In genomic region chr17:27534718-27535117, GRCm38 (mm10) we compare ENCODE assay signal across 7 mouse cellular contexts. TPM values are rescaled to one million over a fixed set of nuclear protein-coding genes. Genes with fewer than 3 reads are reported as not detected.
DNase-seq lines count a peak whose midpoint lies in the region; ATAC-seq lines count a peak whose summit lies in the region.

No protein-coding gene starts in this region.

- peak; percentile 72 for DNase-seq in adrenal gland, adult 8-10 months
- peak; percentile 80 for DNase-seq in embryo, embryonic 11.5 days (ENCODE audit: low read depth, low spot score)
- DNase-seq in kidney, adult 18-20 months, result peak; percentile 91
- DNase-seq in spleen, adult 18-20 months, result peak; percentile 73 to 89

- 0 out of 2 replicates have a peak, but pooled peaks cover 4% of the 10 kb centered on the region for H3K4me1 ChIP-seq in limb, embryonic 12.5 days (replicated peaks)
- H3K4me1 ChIP-seq in midbrain, embryonic 15.5 days, result peaks cover 3% of the 10 kb centered on the region; the same call in 1 of the 2 replicates

- no peaks in the 10 kb centered on the region for H3K9me3 ChIP-seq in limb, embryonic 12.5 days
- no peaks in the 10 kb centered on the region for H3K9me3 ChIP-seq in midbrain, embryonic 15.5 days

- no peak overlapping the region for H3K4me3 ChIP-seq in limb, embryonic 12.5 days (replicated peaks)
- H3K4me3 ChIP-seq in midbrain, embryonic 15.5 days, result no peak overlapping the region

- WGBS in limb, embryonic 12.5 days, result 4% methylated on average over 10 of the region's 10 CpGs
- 4% methylated on average over 10 of the region's 10 CpGs for WGBS in midbrain, embryonic 15.5 days

- H3K36me3 ChIP-seq in limb, embryonic 12.5 days, result no peaks in the 10 kb centered on the region
- H3K36me3 ChIP-seq in midbrain, embryonic 15.5 days (replicated peaks), result no peaks in the 10 kb centered on the region

- H3K27me3 ChIP-seq in limb, embryonic 12.5 days, result no peaks in the 10 kb centered on the region
- H3K27me3 ChIP-seq in midbrain, embryonic 15.5 days (replicated peaks), result no peaks in the 10 kb centered on the region

- H3K9ac ChIP-seq in limb, embryonic 12.5 days (replicated peaks), result no peak overlapping the region
- H3K9ac ChIP-seq in midbrain, embryonic 15.5 days, result no peak overlapping the region

- H3K27ac ChIP-seq in limb, embryonic 12.5 days, result no peak overlapping the region
- H3K27ac ChIP-seq in midbrain, embryonic 15.5 days, result no peak overlapping the region

- ATAC-seq in granulocyte monocyte progenitor cell, adult 5-6 weeks (replicated peaks; ENCODE audit: poor library complexity, severe bottlenecking), result peak; percentile 97
- ATAC-seq in limb, embryonic 12.5 days (ENCODE audit: insufficient number of reproducible peaks, insufficient read depth, low FRiP score, low TSS enrichment, low read depth), result peak; percentile 44; the same call in 1 of the 2 replicates
- ATAC-seq in midbrain, embryonic 15.5 days (replicated peaks), result peak; percentile 63; the same call in 1 of the 2 replicates

- H3K4me2 ChIP-seq in limb, embryonic 12.5 days, result peak overlapping the region; percentile 13; the same call in 1 of the 2 replicates
- H3K4me2 ChIP-seq in midbrain, embryonic 15.5 days, result 0 out of 2 replicates have a peak overlapping the region, but pooled peaks have one; percentile 17

RNA-seq across cellular contexts. Expression of gene Grm4, which starts 13.5 kb away (rescaled TPM):
- total RNA-seq in adrenal gland, adult 8-10 months (2022), result 1 to 10 TPM; 2.6 to 3.9 (median 3.2) TPM
- not detected in 2 replicates for total RNA-seq in granulocyte monocyte progenitor cell, adult 5-6 weeks (2014; fragmentation: Nextera tagmentation)
- not detected in 2 replicates for total RNA-seq in granulocyte monocyte progenitor cell, adult 5-6 weeks (2017)
- polyA plus RNA-seq in limb, embryonic 12.5 days (2016; fragmentation: Nextera tagmentation; extraction: Ambion mirVana), result 0.58 and 0.59 TPM in 2 replicates
- 10.7 and 10.9 TPM in 2 replicates for polyA plus RNA-seq in midbrain, embryonic 15.5 days (2015; fragmentation: Nextera tagmentation; extraction: Ambion mirVana)

RNA-seq across cellular contexts. Expression of gene Hmga1, which starts 21.6 kb away (rescaled TPM):
- total RNA-seq in adrenal gland, adult 8-10 months (2022), result 10 to 100 TPM; 14.7 to 23.4 (median 20.9) TPM
- 541 and 637 TPM in 2 replicates for total RNA-seq in granulocyte monocyte progenitor cell, adult 5-6 weeks (2014; fragmentation: Nextera tagmentation)
- total RNA-seq in granulocyte monocyte progenitor cell, adult 5-6 weeks (2017), result 232 and 267 TPM in 2 replicates
- polyA plus RNA-seq in limb, embryonic 12.5 days (2016; fragmentation: Nextera tagmentation; extraction: Ambion mirVana), result 324 and 334 TPM in 2 replicates
- 138 and 141 TPM in 2 replicates for polyA plus RNA-seq in midbrain, embryonic 15.5 days (2015; fragmentation: Nextera tagmentation; extraction: Ambion mirVana)

RNA-seq across cellular contexts. Expression of gene AI413582, which starts 30.8 kb away (rescaled TPM):
- 10 to 100 TPM; 22.9 to 29.4 (median 23.4) TPM for total RNA-seq in adrenal gland, adult 8-10 months (2022)
- total RNA-seq in granulocyte monocyte progenitor cell, adult 5-6 weeks (2014; fragmentation: Nextera tagmentation), result 59.2 and 65.2 TPM in 2 replicates
- 34.8 and 42.3 TPM in 2 replicates for total RNA-seq in granulocyte monocyte progenitor cell, adult 5-6 weeks (2017)
- 14.9 and 16.6 TPM in 2 replicates for polyA plus RNA-seq in limb, embryonic 12.5 days (2016; fragmentation: Nextera tagmentation; extraction: Ambion mirVana)
- polyA plus RNA-seq in midbrain, embryonic 15.5 days (2015; fragmentation: Nextera tagmentation; extraction: Ambion mirVana), result 57.0 and 59.5 TPM in 2 replicates

Comparison
In these comparisons a context has a peak if more than half of its experiments do, and no peak if none do; other contexts are left out.
1. ATAC-seq: peak in every context shown above with its lines; median percentile 97 in granulocyte monocyte progenitor cell, adult 5-6 weeks; 63 in midbrain, embryonic 15.5 days; 44 in limb, embryonic 12.5 days.
2. RNA of gene Hmga1, which starts 21.6 kb away (total RNA-seq): 232 to 637 TPM in granulocyte monocyte progenitor cell, adult 5-6 weeks; 14.7 to 23.4 TPM in adrenal gland, adult 8-10 months; every median in the first group is over 4 times any median in the second.
3. Peak in every context shown above with its lines, with median percentiles within 50 percentile points of each other: DNase-seq.